Comparison of ENCODE assay signal across 8 mouse cellular contexts in the genomic region with DNA sequence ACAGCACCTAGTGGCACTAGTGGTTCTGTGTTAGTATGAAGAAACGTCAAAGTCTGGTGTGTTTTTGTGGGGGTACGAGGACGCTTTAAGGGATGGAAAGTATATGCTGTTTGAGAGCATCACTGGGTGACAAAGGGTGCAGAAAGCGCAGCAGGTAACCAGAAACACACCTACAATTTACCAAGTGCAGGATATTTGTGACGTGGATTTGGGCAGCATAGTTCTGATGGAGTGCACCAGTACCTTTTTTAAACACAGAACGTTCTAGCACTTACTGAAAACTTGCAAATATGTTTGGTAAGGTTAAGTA. TPM values are rescaled to one million over a fixed set of nuclear protein-coding genes. Genes with fewer than 3 reads are reported as not detected.
DNase-seq lines count a peak whose midpoint lies in the region; ATAC-seq and TF ChIP-seq lines count a peak whose summit lies in the region.

No protein-coding gene starts in this region.

- H3K27ac ChIP-seq in heart, embryonic 14.5 days (replicated peaks in 1 of 2; ENCODE audit: control insufficient read depth in 1 of 2, insufficient read depth in 1 of 2, low read depth in 2 of 2, low read length in 2 of 2) = peak overlapping the region; percentile 73 to 93
- H3K27ac ChIP-seq in hindbrain, embryonic 11.5 days (ENCODE audit: low read depth, low read length) = peak overlapping the region; percentile 87
- H3K27ac ChIP-seq in midbrain, embryonic 10.5 days (replicated peaks) = peak overlapping the region; percentile 95

- H3K4me2 ChIP-seq in heart, embryonic 14.5 days (ENCODE audit: low read length) = peak overlapping the region; percentile 90
- H3K4me2 ChIP-seq in hindbrain, embryonic 11.5 days (replicated peaks; ENCODE audit: low read depth, low read length) = peak overlapping the region; percentile 75

- ATAC-seq in heart, embryonic 14.5 days (ENCODE audit: insufficient number of reproducible peaks, insufficient read depth, low FRiP score, low read depth) = no peak
- ATAC-seq in G1E (ENCODE audit: extremely low read depth, insufficient number of reproducible peaks, low FRiP score, poor library complexity, severe bottlenecking) = no peak
- ATAC-seq in hindbrain, embryonic 11.5 days (ENCODE audit: low FRiP score) = no peak

- no peak for DNase-seq in heart, adult 11 months
- no peak for DNase-seq in G1E (ENCODE audit: low spot score)
- no peak for DNase-seq in hindbrain, embryonic 11.5 days (ENCODE audit: low spot score)
- DNase-seq in midbrain, embryonic 10.5 days (ENCODE audit: low spot score) = no peak
- DNase-seq in spleen, postnatal 14 days (ENCODE audit: low spot score in 2 of 2) = no peak
- DNase-seq in right cerebral cortex, postnatal 10 days (ENCODE audit: low spot score in 2 of 2) = no peak
- no peak for DNase-seq in urinary bladder, postnatal 14 days (ENCODE audit: low spot score)

- H3K9me3 ChIP-seq in heart, embryonic 14.5 days (ENCODE audit: control insufficient read depth, low read length) = no peaks in the 10 kb centered on the region
- H3K9me3 ChIP-seq in G1E (replicated peaks) = no peaks in the 10 kb centered on the region
- no peaks in the 10 kb centered on the region for H3K9me3 ChIP-seq in hindbrain, embryonic 11.5 days (ENCODE audit: control insufficient read depth, low read length)
- H3K9me3 ChIP-seq in midbrain, embryonic 10.5 days (replicated peaks) = no peaks in the 10 kb centered on the region

- peaks cover 0 to 23% of the 10 kb centered on the region in 2 experiments; a peak in 2 of 4 replicates for H3K4me1 ChIP-seq in heart, embryonic 14.5 days (ENCODE audit: control insufficient read depth in 2 of 2, insufficient read depth in 2 of 2, low read length in 2 of 2)
- peaks cover 42% of the 10 kb centered on the region for H3K4me1 ChIP-seq in G1E (ENCODE audit: insufficient read depth, low read depth, low read length)
- no peaks in the 10 kb centered on the region for H3K4me1 ChIP-seq in hindbrain, embryonic 11.5 days (replicated peaks; ENCODE audit: control insufficient read depth, insufficient read depth, low read length)
- H3K4me1 ChIP-seq in midbrain, embryonic 10.5 days = peaks cover 37% of the 10 kb centered on the region

- 1% methylated on average over 6 of the region's 6 CpGs for WGBS in heart, embryonic 14.5 days
- WGBS in hindbrain, embryonic 11.5 days = 3% methylated on average over 6 of the region's 6 CpGs
- 3% methylated on average over 6 of the region's 6 CpGs for WGBS in midbrain, embryonic 10.5 days

- H3K9ac ChIP-seq in heart, embryonic 14.5 days (ENCODE audit: low read length) = peak overlapping the region; percentile 92
- peak overlapping the region; percentile 87 for H3K9ac ChIP-seq in hindbrain, embryonic 11.5 days (ENCODE audit: low read depth, low read length)

- no peaks in the 10 kb centered on the region for H3K36me3 ChIP-seq in heart, embryonic 14.5 days (ENCODE audit: control insufficient read depth, insufficient read depth, low read length)
- H3K36me3 ChIP-seq in G1E (replicated peaks) = peaks cover 2% of the 10 kb centered on the region
- no peaks in the 10 kb centered on the region for H3K36me3 ChIP-seq in hindbrain, embryonic 11.5 days (ENCODE audit: control insufficient read depth, insufficient read depth, low read length)
- no peaks in the 10 kb centered on the region for H3K36me3 ChIP-seq in midbrain, embryonic 10.5 days

- no peaks in the 10 kb centered on the region for H3K27me3 ChIP-seq in heart, embryonic 14.5 days (ENCODE audit: control insufficient read depth, insufficient read depth, low read length)
- no peaks in the 10 kb centered on the region; the same call in 1 of the 2 replicates for H3K27me3 ChIP-seq in G1E (ENCODE audit: insufficient read depth, low read length)
- H3K27me3 ChIP-seq in hindbrain, embryonic 11.5 days (ENCODE audit: control insufficient read depth, insufficient read depth, low read length) = no peaks in the 10 kb centered on the region
- peaks cover 17% of the 10 kb centered on the region for H3K27me3 ChIP-seq in midbrain, embryonic 10.5 days (ENCODE audit: low read depth, poor library complexity, severe bottlenecking)

- no peak for TF ChIP-seq CTCF in G1E (IDR thresholded peaks at IDR 0.05; ENCODE audit: low read depth, low read length)

- peak overlapping the region; percentile 71 to 85 for H3K4me3 ChIP-seq in heart, embryonic 14.5 days (ENCODE audit: control insufficient read depth in 1 of 2, insufficient read depth in 1 of 2, low read depth in 1 of 2, low read length in 2 of 2)
- peak overlapping the region; percentile 92 for H3K4me3 ChIP-seq in G1E (ENCODE audit: low read depth, low read length)
- peak overlapping the region; percentile 78 for H3K4me3 ChIP-seq in hindbrain, embryonic 11.5 days (ENCODE audit: low read depth, low read length)
- peak overlapping the region; percentile 90 for H3K4me3 ChIP-seq in midbrain, embryonic 10.5 days

RNA-seq across cellular contexts. Expression of a gene that starts 1.1 kb away (rescaled TPM):
- 11.9 and 18.1 TPM in 2 replicates for polyA plus RNA-seq in heart, embryonic 14.5 days (2014; fragmentation: Nextera tagmentation; extraction: Ambion mirVana)
- total RNA-seq in G1E (2014; fragmentation: Nextera tagmentation) (12.0 and 16.0 TPM in 2 replicates), G1E (2017) (22.9 and 24.7 TPM in 2 replicates)
- 6.1 and 11.2 TPM in 2 replicates for polyA plus RNA-seq in G1E (2012)
- polyA plus RNA-seq in hindbrain, embryonic 11.5 days (2014; fragmentation: Nextera tagmentation; extraction: Ambion mirVana) = 18.5 and 26.8 TPM in 2 replicates
- polyA plus RNA-seq in midbrain, embryonic 10.5 days (2016; fragmentation: Nextera tagmentation; extraction: Ambion mirVana) = 12.5 and 16.7 TPM in 2 replicates
